Mouse (Mus musculus) liver, embryonic 16.5 days (tissue): Measurements from ENCODE around the gene Ccdc33. TPM values are rescaled to one million over a fixed set of nuclear protein-coding genes. Genes with fewer than 3 reads are reported as not detected.

Experiments
- ATAC-seq: fragments of 200-750 bp; cut with Nextera tagmentation; 2 replicates; pipeline ENCODE4 v1.8.0; 2017; ENCODE audit warnings: low read depth, mild to moderate bottlenecking, moderate number of reproducible peaks, moderate library complexity
- H3K27ac ChIP-seq: fragments of 300-500 bp; sonication (generic); 2 replicates; pipeline ENCODE4 v1.5.1; 2014; ENCODE audit warnings: mild to moderate bottlenecking, low read length
- H3K27me3 ChIP-seq: fragments of 300-500 bp; sonication (generic); 2 replicates; pipeline ENCODE4 v1.6.1; 2014; ENCODE audit warnings: low read depth, low read length, mixed read lengths; ENCODE audit not compliant: control insufficient read depth, insufficient read depth
- H3K36me3 ChIP-seq: fragments of 300-500 bp; sonication (generic); 2 replicates; pipeline ENCODE4 v1.6.1; 2014; ENCODE audit warnings: mild to moderate bottlenecking; ENCODE audit not compliant: control insufficient read depth, insufficient read depth
- H3K4me1 ChIP-seq: fragments of 300-500 bp; sonication (generic); 2 replicates; pipeline ENCODE4 v1.6.1; 2014; ENCODE audit warnings: low read depth, low read length, mixed read lengths; ENCODE audit not compliant: control insufficient read depth
- H3K4me2 ChIP-seq: fragments of 300-500 bp; sonication (generic); 2 replicates; pipeline ENCODE4 v1.6.1; 2014; ENCODE audit warnings: low read depth, low read length, mixed read lengths
- H3K4me3 ChIP-seq: fragments of 300-500 bp; sonication (generic); 2 replicates; pipeline ENCODE4 v1.5.1; 2014; ENCODE audit warnings: low read depth, mild to moderate bottlenecking, low read length
- H3K9ac ChIP-seq: fragments of 300-500 bp; sonication (generic); 2 replicates; pipeline ENCODE4 v1.6.1; 2014; ENCODE audit warnings: low read depth, low read length
- H3K9me3 ChIP-seq: fragments of 300-500 bp; sonication (generic); replicated peaks from 2 replicates; pipeline ENCODE4 v1.6.1; 2016; ENCODE audit warnings: low read length; ENCODE audit not compliant: control insufficient read depth
- WGBS: fragments of 180-500 bp; shearing (Covaris S2); extraction: QIAGEN DNeasy Blood & Tissue Kit; methylation state at CpG from one replicate; pipeline ENCODE4 v1.1.7; 2014; ENCODE audit not compliant: insufficient replicate concordance; 5-methylcytosine and 5-hydroxymethylcytosine counted together
- polyA plus RNA-seq: library from polyadenylated mRNA; unstranded; fragments of >200 nt; fragmentation: Nextera tagmentation; extraction: Ambion mirVana; gene quantifications from 2 replicates; pipeline ENCODE4 v1.2.1, GENCODE M21; 2015

The Ccdc33 gene
- polyA plus RNA-seq, 1 experiment from 2014 or later = not detected

- ATAC-seq = no peak
- Histone ChIP-seq H3K9ac (no peak overlapping the region), H3K27me3 (no peaks in the 10 kb centered on the region), H3K4me3 (no peak overlapping the region), H3K4me1 (no peaks in the 10 kb centered on the region), H3K36me3 (no peaks in the 10 kb centered on the region), H3K4me2 (no peak overlapping the region), H3K9me3 (no peaks in the 10 kb centered on the region), H3K27ac (no peak overlapping the region)
- 55% methylated on average over 5 of the region's 5 CpGs for WGBS
These were observed 100.2 kb downstream of the Ccdc33 start for GRCm38 (mm10) chr9:58018385-58018784.

- H3K27me3 ChIP-seq = no peaks in the 10 kb centered on the region
- no peak overlapping the region for H3K4me2 ChIP-seq
- H3K9me3 ChIP-seq = no peaks in the 10 kb centered on the region
- H3K4me1 ChIP-seq = no peaks in the 10 kb centered on the region
- H3K27ac ChIP-seq = no peak overlapping the region
- H3K36me3 ChIP-seq = no peaks in the 10 kb centered on the region
- H3K4me3 ChIP-seq = no peak overlapping the region
- H3K9ac ChIP-seq = no peak overlapping the region
- ATAC-seq = no peak
- WGBS = 59% methylated on average over 3 of the region's 3 CpGs
These were observed 101.7 kb downstream of the Ccdc33 start for GRCm38 (mm10) chr9:58016962-58017361.

- Histone ChIP-seq H3K4me1 (no peaks in the 10 kb centered on the region), H3K36me3 (no peaks in the 10 kb centered on the region), H3K9me3 (no peaks in the 10 kb centered on the region), H3K9ac (no peak overlapping the region), H3K27ac (no peak overlapping the region), H3K4me3 (no peak overlapping the region), H3K27me3 (no peaks in the 10 kb centered on the region), H3K4me2 (no peak overlapping the region)
- no peak for ATAC-seq
- WGBS = 69% methylated on average over 6 of the region's 6 CpGs
These were observed 102.8 kb downstream of the Ccdc33 start for GRCm38 (mm10) chr9:58015856-58016255.

- Histone ChIP-seq H3K4me2 (no peak overlapping the region), H3K27me3 (no peaks in the 10 kb centered on the region), H3K4me1 (no peaks in the 10 kb centered on the region), H3K4me3 (no peak overlapping the region), H3K9ac (no peak overlapping the region), H3K27ac (no peak overlapping the region), H3K9me3 (no peaks in the 10 kb centered on the region), H3K36me3 (no peaks in the 10 kb centered on the region)
- 27% methylated on average over 8 of the region's 8 CpGs for WGBS
- no peak for ATAC-seq
These were observed 104.0 kb downstream of the Ccdc33 start for GRCm38 (mm10) chr9:58014393-58015160.

- Histone ChIP-seq H3K27ac (no peak overlapping the region), H3K36me3 (no peaks in the 10 kb centered on the region), H3K4me2 (no peak overlapping the region), H3K4me1 (no peaks in the 10 kb centered on the region), H3K4me3 (no peak overlapping the region), H3K9ac (no peak overlapping the region), H3K27me3 (no peaks in the 10 kb centered on the region), H3K9me3 (no peaks in the 10 kb centered on the region)
- no peak for ATAC-seq
- 54% methylated on average over 2 of the region's 2 CpGs for WGBS
These were observed 105.7 kb downstream of the Ccdc33 start for GRCm38 (mm10) chr9:58012935-58013334.

- WGBS = 42% methylated on average over 2 of the region's 2 CpGs
- Histone ChIP-seq H3K27ac (no peak overlapping the region), H3K9ac (no peak overlapping the region), H3K27me3 (no peaks in the 10 kb centered on the region), H3K36me3 (no peaks in the 10 kb centered on the region), H3K4me1 (no peaks in the 10 kb centered on the region), H3K4me2 (no peak overlapping the region), H3K4me3 (no peak overlapping the region), H3K9me3 (no peaks in the 10 kb centered on the region)
- ATAC-seq = no peak
These were observed 106.1 kb downstream of the Ccdc33 start for GRCm38 (mm10) chr9:58012486-58012885.

- no peak for ATAC-seq
- no peaks in the 10 kb centered on the region for H3K9me3 ChIP-seq
- no peaks in the 10 kb centered on the region for H3K27me3 ChIP-seq
- H3K9ac ChIP-seq = no peak overlapping the region
- 66% methylated on average over 8 of the region's 8 CpGs for WGBS
- H3K4me1 ChIP-seq = no peaks in the 10 kb centered on the region
- H3K4me3 ChIP-seq = no peak overlapping the region
- H3K4me2 ChIP-seq = no peak overlapping the region
- no peaks in the 10 kb centered on the region for H3K36me3 ChIP-seq
- H3K27ac ChIP-seq = no peak overlapping the region
These were observed 107.1 kb downstream of the Ccdc33 start for GRCm38 (mm10) chr9:58011552-58011951.

- H3K4me3 ChIP-seq = no peak overlapping the region
- no peaks in the 10 kb centered on the region for H3K27me3 ChIP-seq
- H3K36me3 ChIP-seq = no peaks in the 10 kb centered on the region
- no peak overlapping the region for H3K9ac ChIP-seq
- no peak overlapping the region for H3K27ac ChIP-seq
- no peak overlapping the region for H3K4me2 ChIP-seq
- 33% methylated on average over 7 of the region's 7 CpGs for WGBS
- ATAC-seq = no peak
- no peaks in the 10 kb centered on the region for H3K9me3 ChIP-seq
- no peaks in the 10 kb centered on the region for H3K4me1 ChIP-seq
These were observed 107.6 kb downstream of the Ccdc33 start for GRCm38 (mm10) chr9:58011027-58011426.

GRCm38 (mm10) chr9:58009588-58009987, 109.0 kb downstream of the Ccdc33 start:
- Histone ChIP-seq H3K9ac (no peak overlapping the region), H3K27me3 (no peaks in the 10 kb centered on the region), H3K4me3 (no peak overlapping the region), H3K4me1 (no peaks in the 10 kb centered on the region), H3K27ac (no peak overlapping the region), H3K4me2 (no peak overlapping the region), H3K9me3 (no peaks in the 10 kb centered on the region), H3K36me3 (no peaks in the 10 kb centered on the region)
- 46% methylated on average over 3 of the region's 3 CpGs for WGBS
- ATAC-seq = no peak
